Mouse (Mus musculus): ENCODE data around the gene Spata6.

Gene Spata6

GRCm38 (mm10) chr4:111719776-111720661 is at the start of gene Spata6:
TSS of gene Spata6 (plus strand) at chr4:111719984.
- DNase-seq (ENCODE audit: low read depth, low spot score) = peak; percentile 69

GRCm38 (mm10) chr4:111670566-111671421 is 49.0 kb upstream of the Spata6 start:
- peak; percentile 56 for DNase-seq (ENCODE audit: low read depth, low spot score)

GRCm38 (mm10) chr4:111671440-111671839 is 48.3 kb upstream of the Spata6 start:
- peak; percentile 23 for DNase-seq (ENCODE audit: low read depth, low spot score)

GRCm38 (mm10) chr4:111673904-111674303 is 45.9 kb upstream of the Spata6 start:
- DNase-seq (ENCODE audit: low read depth, low spot score) = no peak

- DNase-seq (ENCODE audit: low read depth, low spot score) = no peak
Measured at GRCm38 (mm10) chr4:111681926-111682325, 37.9 kb upstream of the Spata6 start.

GRCm38 (mm10) chr4:111682793-111683192 is 37.0 kb upstream of the Spata6 start:
- DNase-seq (ENCODE audit: low read depth, low spot score) = no peak

GRCm38 (mm10) chr4:111683843-111684242 is 35.9 kb upstream of the Spata6 start:
- no peak for DNase-seq (ENCODE audit: low read depth, low spot score)

- DNase-seq (ENCODE audit: low read depth, low spot score) = no peak
Measured at GRCm38 (mm10) chr4:111685951-111686350, 33.8 kb upstream of the Spata6 start.

GRCm38 (mm10) chr4:111686951-111687350 is 32.8 kb upstream of the Spata6 start:
- peak; percentile 79 for DNase-seq (ENCODE audit: low read depth, low spot score)

GRCm38 (mm10) chr4:111687613-111688012 is 32.2 kb upstream of the Spata6 start:
- DNase-seq (ENCODE audit: low read depth, low spot score) = peak; percentile 88

GRCm38 (mm10) chr4:111691057-111691543 is 28.7 kb upstream of the Spata6 start:
- DNase-seq (ENCODE audit: low read depth, low spot score) = peak; percentile 45

- DNase-seq (ENCODE audit: low read depth, low spot score) = no peak
Measured at GRCm38 (mm10) chr4:111701381-111701780, 18.4 kb upstream of the Spata6 start.

- no peak for DNase-seq (ENCODE audit: low read depth, low spot score)
Measured at GRCm38 (mm10) chr4:111704126-111704525, 15.7 kb upstream of the Spata6 start.

- DNase-seq (ENCODE audit: low read depth, low spot score) = no peak
Measured at GRCm38 (mm10) chr4:111704975-111705374, 14.8 kb upstream of the Spata6 start.

- no peak for DNase-seq (ENCODE audit: low read depth, low spot score)
Measured at GRCm38 (mm10) chr4:111719296-111719695, 488 bp upstream of the Spata6 start.

GRCm38 (mm10) chr4:111720662-111721003 is 849 bp downstream of the Spata6 start:
- no peak for DNase-seq (ENCODE audit: low read depth, low spot score)

GRCm38 (mm10) chr4:111721121-111721840 is 1.5 kb downstream of the Spata6 start:
- DNase-seq (ENCODE audit: low read depth, low spot score) = peak; percentile 9

- no peak for DNase-seq (ENCODE audit: low read depth, low spot score)
Measured at GRCm38 (mm10) chr4:111737551-111737950, 17.8 kb downstream of the Spata6 start.

- peak; percentile 0 for DNase-seq (ENCODE audit: low read depth, low spot score)
Measured at GRCm38 (mm10) chr4:111780533-111780932, 60.7 kb downstream of the Spata6 start.

- DNase-seq (ENCODE audit: low read depth, low spot score) = no peak
Measured at GRCm38 (mm10) chr4:111799892-111800291, 80.1 kb downstream of the Spata6 start.

- no peak for DNase-seq (ENCODE audit: low read depth, low spot score)
Measured at GRCm38 (mm10) chr4:111803164-111803563, 83.4 kb downstream of the Spata6 start.

- DNase-seq (ENCODE audit: low read depth, low spot score) = no peak
Measured at GRCm38 (mm10) chr4:111817478-111817877, 97.7 kb downstream of the Spata6 start.

Measured in brain, adult 2 months (tissue).